Comparison of ENCODE assay signal across 11 mouse cellular contexts in the genomic region with DNA sequence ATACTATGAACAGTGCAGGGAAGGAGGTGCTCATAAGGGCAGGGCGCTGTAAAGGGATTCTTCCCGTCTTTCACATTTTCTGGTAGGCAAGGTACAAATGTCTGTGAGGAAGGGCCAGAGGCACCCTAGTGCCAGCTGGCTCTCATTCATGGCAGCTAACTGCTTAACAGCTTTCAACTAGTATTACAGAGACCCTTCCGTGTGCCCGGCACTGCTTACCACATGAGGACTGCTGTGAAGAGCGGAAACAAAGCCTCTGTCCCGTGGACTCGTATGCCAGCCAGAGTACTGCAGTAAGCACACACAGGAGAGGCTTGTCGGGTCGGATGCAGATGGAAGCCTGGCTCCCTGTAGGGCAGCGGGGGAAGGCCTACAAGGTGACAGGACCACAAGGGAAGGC.
A peak's percentile ranks its signal among the peaks of the same experiment; 100 is the strongest.
DNase-seq lines count a peak whose midpoint lies in the region; ATAC-seq and TF ChIP-seq lines count a peak whose summit lies in the region.
"Had no signal": no experiment of that assay in that cellular context is flagged by ENCODE, and none has a peak within 500 bp of the region (broad histone marks: within the 10 kb centered on the region; RNA-seq: fewer than 3 reads in every experiment).

No protein-coding gene starts in this region.

- no peak overlapping the region for H3K4me2 ChIP-seq in limb, embryonic 12.5 days
- H3K4me2 ChIP-seq: intestine, embryonic 15.5 days had no signal

- no peak; the same call in 1 of the 2 replicates for ATAC-seq in cerebellum, adult (ENCODE audit: insufficient number of reproducible peaks, low FRiP score, low TSS enrichment)
- ATAC-seq in limb, embryonic 12.5 days (ENCODE audit: insufficient number of reproducible peaks, insufficient read depth, low FRiP score, low TSS enrichment, low read depth) = no peak
- ATAC-seq: intestine, embryonic 15.5 days had no signal

- WGBS in limb, embryonic 12.5 days = 58% methylated on average over 10 of the region's 10 CpGs

- no peaks in the 10 kb centered on the region for H3K9me3 ChIP-seq in limb, embryonic 12.5 days
- H3K9me3 ChIP-seq: intestine, embryonic 15.5 days had no signal

- no peak overlapping the region for H3K4me3 ChIP-seq in layer of hippocampus, adult 2 months
- no peak overlapping the region for H3K4me3 ChIP-seq in limb, embryonic 12.5 days (replicated peaks)
- H3K4me3 ChIP-seq: intestine, embryonic 15.5 days had no signal

- H3K9ac ChIP-seq in limb, embryonic 12.5 days (replicated peaks) = no peak overlapping the region; the same call in 1 of the 2 replicates
- H3K9ac ChIP-seq: intestine, embryonic 15.5 days had no signal

- H3K36me3 ChIP-seq in limb, embryonic 12.5 days = no peaks in the 10 kb centered on the region
- H3K36me3 ChIP-seq: intestine, embryonic 15.5 days had no signal

- peak; percentile 10 to 22 for DNase-seq in cerebellum, adult 18-20 months
- no peak for DNase-seq in layer of hippocampus, adult 2 months (ENCODE audit: low spot score in 2 of 2)
- no peak for DNase-seq in layer of hippocampus, postnatal 25 days (ENCODE audit: extremely low spot score in 1 of 2, low spot score in 1 of 2)
- peak; percentile 18 to 20 for DNase-seq in cerebellum, postnatal 36 days
- no peak for DNase-seq in retina, embryonic 14.5 days (ENCODE audit: low spot score)
- no peak for DNase-seq in embryo, embryonic 9.5 days (ENCODE audit: extremely low spot score)
- DNase-seq: adrenal gland, postnatal 14 days; gastrocnemius, postnatal 25 days had no signal

- peak overlapping the region; percentile 78 for H3K27ac ChIP-seq in layer of hippocampus, adult 2 months
- H3K27ac ChIP-seq in limb, embryonic 12.5 days = peak overlapping the region; percentile 8
- H3K27ac ChIP-seq: intestine, embryonic 15.5 days had no signal

- peaks cover 12% of the 10 kb centered on the region for H3K4me1 ChIP-seq in limb, embryonic 12.5 days (replicated peaks)
- H3K4me1 ChIP-seq: intestine, embryonic 15.5 days had no signal

- no peak for TF ChIP-seq CTCF in layer of hippocampus, adult 2 months (conservative IDR thresholded peaks at IDR 0.05)

- no peaks in the 10 kb centered on the region for H3K27me3 ChIP-seq in limb, embryonic 12.5 days
- H3K27me3 ChIP-seq: intestine, embryonic 15.5 days had no signal

Comparison
In these comparisons a context has a peak if more than half of its experiments do, and no peak if none do; other contexts are left out.
1. DNase-seq: peak in cerebellum, adult 18-20 months (2 of 2) and cerebellum, postnatal 36 days (2 of 2); none in layer of hippocampus, adult 2 months (0 of 2), layer of hippocampus, postnatal 25 days (0 of 2), retina, embryonic 14.5 days (single experiment) and embryo, embryonic 9.5 days (single experiment).